Mouse (Mus musculus): ENCODE measurements around the gene Myh6.
"Not testable (repeated sequence)": the region's sequence is repeated elsewhere in the genome, so short reads cannot be mapped to it uniquely, and the experiment has no call there.

Gene Myh6

GRCm38 (mm10) chr14:54966320-54966977 is at the start of gene Myh6:
Gene Myh6 (minus strand): TSS chr14:54966927.
- DNase-seq, result no peak

- DNase-seq, result no peak
These were observed 49.0 kb upstream of the Myh6 start for GRCm38 (mm10) chr14:55015767-55016111.

- peak; percentile 97 for DNase-seq
These were observed 48.5 kb upstream of the Myh6 start, which contains the start of gene Ngdn for GRCm38 (mm10) chr14:55014991-55015766. Gene Ngdn (plus strand): TSS chr14:55015454.

GRCm38 (mm10) chr14:55014591-55014990 is 47.9 kb upstream of the Myh6 start:
- no peak for DNase-seq

GRCm38 (mm10) chr14:55011116-55011515 is 44.4 kb upstream of the Myh6 start:
- DNase-seq, result no peak

- DNase-seq, result no peak
These were observed 41.7 kb upstream of the Myh6 start for GRCm38 (mm10) chr14:55008417-55008816.

- no peak for DNase-seq
These were observed 40.6 kb upstream of the Myh6 start for GRCm38 (mm10) chr14:55007120-55007908.

GRCm38 (mm10) chr14:55006541-55006940 is 39.8 kb upstream of the Myh6 start:
- no peak for DNase-seq

GRCm38 (mm10) chr14:55005967-55006366 is 39.2 kb upstream of the Myh6 start:
- DNase-seq, result no peak

- DNase-seq, result no peak
These were observed 38.8 kb upstream of the Myh6 start for GRCm38 (mm10) chr14:55005506-55005905.

GRCm38 (mm10) chr14:55003878-55004855 is 37.4 kb upstream of the Myh6 start:
- DNase-seq, result no peak

GRCm38 (mm10) chr14:55002687-55003120 is 36.0 kb upstream of the Myh6 start:
- no peak for DNase-seq

GRCm38 (mm10) chr14:55001938-55002686 is 35.4 kb upstream of the Myh6 start:
- no peak for DNase-seq

GRCm38 (mm10) chr14:55001446-55001845 is 34.7 kb upstream of the Myh6 start:
- DNase-seq, result no peak

GRCm38 (mm10) chr14:55000814-55001213 is 34.1 kb upstream of the Myh6 start:
- no peak for DNase-seq

- DNase-seq, result not testable (repeated sequence)
These were observed 33.1 kb upstream of the Myh6 start for GRCm38 (mm10) chr14:54999868-55000267.

- DNase-seq, result no peak
These were observed 32.0 kb upstream of the Myh6 start for GRCm38 (mm10) chr14:54998680-54999079.

GRCm38 (mm10) chr14:54997297-54997696 is 30.6 kb upstream of the Myh6 start:
- DNase-seq, result no peak

GRCm38 (mm10) chr14:54996793-54997192 is 30.1 kb upstream of the Myh6 start:
- DNase-seq, result no peak

GRCm38 (mm10) chr14:54995457-54996138 is 28.9 kb upstream of the Myh6 start:
- peak; percentile 68 for DNase-seq

- no peak for DNase-seq
These were observed 28.1 kb upstream of the Myh6 start for GRCm38 (mm10) chr14:54994869-54995186.

Data from right cerebral cortex, postnatal 14 days (tissue).